Mouse (Mus musculus) limb, embryonic 14.5 days (tissue): ENCODE measurements around the gene Sacm1l. TPM values are rescaled to one million over a fixed set of nuclear protein-coding genes. Genes with fewer than 3 reads are reported as not detected.

Experiments
- ATAC-seq: fragments of 200-750 bp; cut with Nextera tagmentation; 2 replicates; pipeline ENCODE4 v1.8.0; 2017; ENCODE audit warnings: low read depth, moderate number of reproducible peaks, moderate TSS enrichment; ENCODE audit not compliant: low FRiP score
- DNase-seq: peaks from one replicate; pipeline ENCODE4 v3.0.0-alpha.2; 2015; ENCODE audit warnings: low spot score
- H3K27ac ChIP-seq: fragments of 300-500 bp; sonication (generic); replicated peaks from 2 replicates; pipeline ENCODE4 v1.5.1; 2014; ENCODE audit warnings: low read depth, mild to moderate bottlenecking, low read length, moderate library complexity, mixed read lengths
- H3K27me3 ChIP-seq: fragments of 300-500 bp; sonication (generic); 2 replicates; pipeline ENCODE4 v1.6.1; 2014; ENCODE audit warnings: low read length, mixed read lengths; ENCODE audit not compliant: control insufficient read depth, insufficient read depth
- H3K36me3 ChIP-seq: fragments of 300-500 bp; sonication (generic); 2 replicates; pipeline ENCODE4 v1.6.1; 2014; ENCODE audit warnings: mild to moderate bottlenecking, low read length, moderate library complexity, mixed read lengths; ENCODE audit not compliant: control insufficient read depth, insufficient read depth
- H3K4me1 ChIP-seq: fragments of 300-500 bp; sonication (generic); 2 replicates; pipeline ENCODE4 v1.6.1; 2014; ENCODE audit warnings: antibody characterized with exemption, low read length, mixed read lengths; ENCODE audit not compliant: control insufficient read depth, insufficient read depth
- H3K4me2 ChIP-seq: fragments of 300-500 bp; sonication (generic); replicated peaks from 2 replicates; pipeline ENCODE4 v1.6.1; 2014; ENCODE audit warnings: low read depth, mild to moderate bottlenecking, low read length, moderate library complexity; ENCODE audit not compliant: severe bottlenecking
- H3K4me3 ChIP-seq: fragments of 300-500 bp; sonication (generic); replicated peaks from 2 replicates; pipeline ENCODE4 v1.5.1; 2014; ENCODE audit warnings: low read length
- H3K9ac ChIP-seq: fragments of 300-500 bp; sonication (generic); 2 replicates; pipeline ENCODE4 v1.6.1; 2014; ENCODE audit warnings: mild to moderate bottlenecking, low read depth, low read length, moderate library complexity; ENCODE audit not compliant: severe bottlenecking
- H3K9me3 ChIP-seq: fragments of 300-500 bp; sonication (generic); 2 replicates; pipeline ENCODE4 v1.6.1; 2016; ENCODE audit warnings: low read length; ENCODE audit not compliant: control insufficient read depth
- POLR2A ChIP-seq: fragments of 200-500 bp; IDR thresholded peaks from 2 replicates; pipeline ENCODE4 v1.8.0; 2012; ENCODE audit warnings: inconsistent platforms, mild to moderate bottlenecking, moderate library complexity, borderline replicate concordance; ENCODE audit not compliant: insufficient read depth, insufficient read length; ENCODE audit errors: extremely low read depth
- WGBS: fragments of 180-500 bp; shearing (Covaris S2); extraction: QIAGEN DNeasy Blood & Tissue Kit; methylation state at CpG from one replicate; pipeline ENCODE4 v1.1.7; 2014; 5-methylcytosine and 5-hydroxymethylcytosine counted together
- polyA plus RNA-seq, 2 experiments: library from polyadenylated mRNA; depleted of rRNA in 1 of 2; stranded (reverse) in 1 of 2; unstranded in 1 of 2; fragments of >200 nt; fragmentation: Nextera tagmentation in 1 of 2; extraction: Ambion mirVana in 1 of 2; gene quantifications; 2 replicates each; pipeline versions ENCODE4 v1.2.1 to v1.2.3; 2012 to 2014

Gene Sacm1l
- polyA plus RNA-seq, 2 experiments: 25.2 to 50.2 TPM

- 78% methylated on average over 6 of the region's 6 CpGs for WGBS
- Histone ChIP-seq H3K36me3 (no peaks in the 10 kb centered on the region), H3K27ac (no peak within 1 kb of the TSS), H3K4me2 (no peak within 1 kb of the TSS), H3K9me3 (no peaks in the 10 kb centered on the region), H3K4me3 (no peak within 1 kb of the TSS), H3K4me1 (no peaks in the 10 kb centered on the region), H3K27me3 (no peaks in the 10 kb centered on the region), H3K9ac (no peak within 1 kb of the TSS)
- no peak for ATAC-seq
- no peak for TF ChIP-seq POLR2A
- no peak for DNase-seq
Measured at GRCm38 (mm10) chr9:123632281-123632680, 102.7 kb downstream of the Sacm1l start, which contains the start of gene Slc6a20b. Gene Slc6a20b (minus strand): TSS chr9:123632565.

- no peaks in the 10 kb centered on the region for H3K9me3 ChIP-seq
- H3K4me1 ChIP-seq: no peaks in the 10 kb centered on the region
- H3K36me3 ChIP-seq: no peaks in the 10 kb centered on the region
- WGBS: 82% methylated on average over 3 of the region's 3 CpGs
- no peak overlapping the region for H3K27ac ChIP-seq
- DNase-seq (no peak), ATAC-seq (no peak)
- TF ChIP-seq POLR2A: no peak
- H3K4me2 ChIP-seq: no peak overlapping the region
- H3K9ac ChIP-seq: no peak overlapping the region
- no peaks in the 10 kb centered on the region for H3K27me3 ChIP-seq
- no peak overlapping the region for H3K4me3 ChIP-seq
Measured at GRCm38 (mm10) chr9:123632993-123633392, 103.4 kb downstream of the Sacm1l start.

GRCm38 (mm10) chr9:123636771-123637170 lies 107.2 kb downstream of the Sacm1l start:
- ATAC-seq: no peak
- 69% methylated on average over 5 of the region's 5 CpGs for WGBS

GRCm38 (mm10) chr9:123638231-123638630 lies 108.7 kb downstream of the Sacm1l start:
- ATAC-seq (no peak), DNase-seq (no peak)
- no peak for TF ChIP-seq POLR2A
- H3K4me2 ChIP-seq: no peak overlapping the region
- no peaks in the 10 kb centered on the region for H3K27me3 ChIP-seq
- no peaks in the 10 kb centered on the region for H3K36me3 ChIP-seq
- H3K4me1 ChIP-seq: no peaks in the 10 kb centered on the region
- no peak overlapping the region for H3K9ac ChIP-seq
- no peak overlapping the region for H3K4me3 ChIP-seq
- no peaks in the 10 kb centered on the region for H3K9me3 ChIP-seq
- H3K27ac ChIP-seq: no peak overlapping the region

More at GRCm38 (mm10) chr9:123636771-123637170, 107.2 kb downstream of the Sacm1l start:
- Histone ChIP-seq H3K27ac (no peak overlapping the region), H3K4me3 (no peak overlapping the region), H3K4me2 (no peak overlapping the region), H3K9ac (no peak overlapping the region), H3K27me3 (no peaks in the 10 kb centered on the region), H3K36me3 (no peaks in the 10 kb centered on the region), H3K4me1 (no peaks in the 10 kb centered on the region), H3K9me3 (no peaks in the 10 kb centered on the region)
- no peak for TF ChIP-seq POLR2A
- no peak for DNase-seq

GRCm38 (mm10) chr9:123638668-123639089 lies 109.1 kb downstream of the Sacm1l start:
- Histone ChIP-seq H3K9me3 (no peaks in the 10 kb centered on the region), H3K27me3 (no peaks in the 10 kb centered on the region), H3K4me1 (no peaks in the 10 kb centered on the region), H3K27ac (no peak overlapping the region), H3K4me3 (no peak overlapping the region), H3K4me2 (no peak overlapping the region), H3K36me3 (no peaks in the 10 kb centered on the region), H3K9ac (no peak overlapping the region)
- WGBS: 90% methylated on average over 1 of the region's 1 CpGs
- ATAC-seq (no peak), DNase-seq (peak; percentile 34)
- TF ChIP-seq POLR2A: no peak

GRCm38 (mm10) chr9:123640106-123640505 lies 110.5 kb downstream of the Sacm1l start:
- no peak overlapping the region for H3K9ac ChIP-seq
- no peaks in the 10 kb centered on the region for H3K9me3 ChIP-seq
- no peaks in the 10 kb centered on the region for H3K36me3 ChIP-seq
- DNase-seq (no peak), ATAC-seq (no peak)
- H3K4me1 ChIP-seq: no peaks in the 10 kb centered on the region
- no peak overlapping the region for H3K4me3 ChIP-seq
- no peaks in the 10 kb centered on the region for H3K27me3 ChIP-seq
- TF ChIP-seq POLR2A: no peak
- H3K27ac ChIP-seq: no peak overlapping the region
- H3K4me2 ChIP-seq: no peak overlapping the region
- WGBS: 59% methylated on average over 1 of the region's 1 CpGs

Other genes starting within 250 kb of the Sacm1l start
- 561 and 678 TPM in 2 replicates for gene Lars2, start 162.8 kb upstream of the Sacm1l start, polyA plus RNA-seq (2012; rRNA removed)
- gene Lars2, start 162.8 kb upstream of the Sacm1l start, polyA plus RNA-seq (2014; fragmentation: Nextera tagmentation; extraction: Ambion mirVana): 1,575 and 1,593 TPM in 2 replicates
- gene Limd1, start 51.1 kb upstream of the Sacm1l start, polyA plus RNA-seq (2012; rRNA removed): 32.5 and 41.1 TPM in 2 replicates
- gene Limd1, start 51.1 kb upstream of the Sacm1l start, polyA plus RNA-seq (2014; fragmentation: Nextera tagmentation; extraction: Ambion mirVana): 58.4 and 63.1 TPM in 2 replicates
- gene Slc6a20b, start 102.8 kb downstream of the Sacm1l start, polyA plus RNA-seq (2012; rRNA removed): 0.01 and 0.03 TPM in 2 replicates
- 0.18 and 0.19 TPM in 2 replicates for gene Slc6a20b, start 102.8 kb downstream of the Sacm1l start, polyA plus RNA-seq (2014; fragmentation: Nextera tagmentation; extraction: Ambion mirVana)
- gene Ccr9, start 148.7 kb downstream of the Sacm1l start, polyA plus RNA-seq (2012; rRNA removed): 0.09 and 0.13 TPM in 2 replicates
- gene Ccr9, start 148.7 kb downstream of the Sacm1l start, polyA plus RNA-seq (2014; fragmentation: Nextera tagmentation; extraction: Ambion mirVana): 0.17 and 0.30 TPM in 2 replicates
- gene Slc6a20a, start 149.1 kb downstream of the Sacm1l start, polyA plus RNA-seq (2012; rRNA removed): 0.06 and 0.10 TPM in 2 replicates
- gene Slc6a20a, start 149.1 kb downstream of the Sacm1l start, polyA plus RNA-seq (2014; fragmentation: Nextera tagmentation; extraction: Ambion mirVana): 0.14 TPM in 1 of 2 replicates, not detected in the other
- 24.4 and 33.6 TPM in 2 replicates for gene Lztfl1, start 187.9 kb downstream of the Sacm1l start, polyA plus RNA-seq (2012; rRNA removed)
- 64.8 and 74.3 TPM in 2 replicates for gene Lztfl1, start 187.9 kb downstream of the Sacm1l start, polyA plus RNA-seq (2014; fragmentation: Nextera tagmentation; extraction: Ambion mirVana)